Mouse (Mus musculus) liver, embryonic 18 days (tissue): ENCODE results near the gene S100a3. TPM values are rescaled to one million over a fixed set of nuclear protein-coding genes. Genes with fewer than 3 reads are reported as not detected.

Source experiments
- polyA plus RNA-seq: library from polyadenylated mRNA; depleted of rRNA; stranded (reverse); fragments of >200 nt; gene quantifications from 2 replicates; pipeline ENCODE4 v1.2.3, GENCODE M21; 2012; rRNA removed

Gene S100a3
- polyA plus RNA-seq, result 0.12 and 0.13 TPM in 2 replicates

GRCm38 (mm10) chr3:90560008-90560628, at the start of gene S100a3:
Gene S100a3, plus strand, starts transcription at chr3:90560578.

DNA sequence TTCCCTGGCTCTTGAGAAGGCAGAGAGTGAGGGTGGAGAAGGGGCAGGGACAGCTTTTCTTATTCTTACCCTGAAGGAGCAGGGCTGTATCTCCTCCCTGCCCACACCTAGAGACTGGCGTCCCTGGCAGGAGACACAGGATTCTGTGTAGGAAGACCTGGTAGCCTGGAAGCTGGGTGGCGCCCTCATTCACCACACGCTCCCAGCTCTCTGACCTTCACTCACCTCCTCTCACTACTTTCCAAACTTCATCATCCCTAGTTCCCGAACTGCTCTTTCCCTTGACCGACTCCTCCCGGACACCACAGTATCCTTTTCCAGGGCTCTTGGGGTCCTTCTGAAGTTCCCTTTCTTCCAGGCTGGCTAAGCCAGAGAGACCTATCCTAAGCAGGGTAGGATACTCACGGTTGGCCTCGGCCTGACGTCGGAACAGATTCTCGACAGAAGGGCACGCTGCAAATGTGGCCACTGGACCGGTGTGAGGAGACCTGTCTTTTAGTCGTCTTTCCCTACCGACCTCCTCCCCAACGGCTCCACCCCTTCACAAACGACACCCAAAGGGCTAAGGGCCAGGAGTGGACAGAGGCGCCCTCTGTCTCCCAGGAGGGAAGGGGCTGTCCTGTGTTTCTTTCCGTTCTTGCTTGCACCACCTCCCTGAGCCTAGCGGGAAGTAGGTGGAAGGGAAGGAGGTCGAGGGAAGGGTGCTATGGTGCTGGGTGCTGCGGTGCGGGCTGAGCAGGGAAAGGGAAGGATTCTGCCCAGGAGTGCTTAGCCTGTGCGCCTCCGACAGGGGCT, 46.4 kb upstream of the S100a3 start, which contains the start of the genes S100a1 and S100a13:
Gene S100a1 (minus strand): TSS at position 597 of the 795 bp plus-strand sequence.
Gene S100a13 (plus strand): TSS at position 640 of the 795 bp plus-strand sequence.

GRCm38 (mm10) chr3:90526580-90526979, 33.8 kb upstream of the S100a3 start, which contains the start of gene S100a14:
Gene S100a14, plus strand, starts transcription at chr3:90526856.

GRCm38 (mm10) chr3:90537141-90537904, 23.1 kb upstream of the S100a3 start, which contains the start of gene S100a16:
Gene S100a16, plus strand, starts transcription at chr3:90537254.

GRCm38 (mm10) chr3:90589947-90590346, 29.6 kb downstream of the S100a3 start, which contains the start of gene S100a2:
Gene S100a2, plus strand, starts transcription at chr3:90590247.

GRCm38 (mm10) chr3:90601486-90602110, 41.2 kb downstream of the S100a3 start, which contains the start of gene Gm42674:
Gene Gm42674, plus strand, starts transcription at chr3:90601904.

DNA sequence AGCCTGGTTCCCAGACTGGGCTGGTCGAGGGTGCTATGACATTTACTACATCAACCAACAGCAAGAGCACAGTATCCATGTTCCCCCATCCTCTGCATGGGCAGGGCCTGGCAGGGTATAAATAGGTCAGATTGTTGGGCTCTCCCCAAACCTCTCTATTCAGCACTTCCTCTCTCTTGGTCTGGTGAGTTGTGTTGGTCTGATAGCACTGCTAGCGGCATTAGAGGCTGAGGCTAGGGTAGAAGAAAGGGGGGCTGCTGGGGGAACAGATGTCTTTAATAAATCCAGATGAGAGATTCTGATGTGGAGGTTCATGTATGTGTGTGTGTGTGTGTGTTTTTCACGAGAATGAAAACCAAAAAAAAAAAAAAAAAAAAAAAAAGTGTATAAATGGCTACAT, 43.2 kb downstream of the S100a3 start, which contains the start of gene S100a4:
Gene S100a4 (plus strand): TSS at position 149 of the 400 bp plus-strand sequence.

DNA sequence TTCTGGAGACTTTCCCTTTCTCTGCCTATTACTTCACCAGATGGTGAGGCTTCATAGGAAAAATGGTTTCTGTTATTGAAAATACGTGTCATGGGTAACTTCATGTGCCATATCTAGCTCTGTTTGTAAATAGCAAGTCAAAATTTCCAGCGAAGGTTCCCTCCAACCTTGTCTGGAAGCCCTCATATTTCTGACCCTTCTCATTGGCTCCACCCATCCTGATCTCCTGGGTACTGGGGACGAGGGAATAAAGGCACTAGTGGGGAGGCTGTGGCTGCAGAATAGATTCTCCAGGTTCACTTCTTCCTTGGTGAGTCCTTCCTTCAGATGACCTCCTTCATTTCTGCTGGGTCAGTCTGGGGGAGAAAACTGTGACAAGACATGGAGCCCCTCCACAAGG, 47.8 kb downstream of the S100a3 start, which contains the start of gene S100a5:
Gene S100a5 (plus strand): TSS at position 301 of the 400 bp plus-strand sequence.

DNA sequence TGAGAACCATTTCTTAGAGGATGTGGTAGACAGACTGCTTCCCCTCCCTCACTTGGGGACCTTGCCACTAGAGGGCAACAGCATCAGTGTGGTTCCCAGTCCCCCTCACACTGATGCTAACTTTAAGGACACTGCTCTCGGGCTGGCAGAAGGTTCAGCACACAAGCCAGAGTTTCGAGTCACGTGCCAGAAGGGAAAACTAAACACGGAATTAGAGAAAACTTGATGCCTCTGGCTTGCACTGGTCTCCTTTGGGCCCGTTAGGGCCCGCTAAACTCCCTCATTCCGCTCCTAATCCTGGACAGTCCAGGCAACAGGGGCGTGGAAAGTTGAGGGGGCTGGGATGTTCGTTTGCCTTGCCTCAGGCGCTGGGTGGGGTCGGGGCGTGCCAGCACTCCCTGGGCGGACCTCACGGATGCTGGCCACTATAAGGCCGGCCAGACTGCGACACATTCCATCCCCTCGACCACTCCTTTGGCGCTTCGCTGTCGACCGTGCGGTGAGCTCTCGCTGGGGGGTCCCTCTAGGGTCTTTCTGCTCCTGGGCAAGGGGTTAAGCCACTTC, 52.4 kb downstream of the S100a3 start, which contains the start of gene S100a6:
Gene S100a6 (plus strand): TSS at position 155 of the 564 bp plus-strand sequence.

Other genes with a start within 250 kb of the S100a3 start
- 2.1 and 2.4 TPM in 2 replicates for gene Slc27a3, start 170.6 kb upstream of the S100a3 start, polyA plus RNA-seq
- 9.3 and 11.7 TPM in 2 replicates for gene Ints3, start 127.0 kb upstream of the S100a3 start, polyA plus RNA-seq
- gene Npr1, start 94.7 kb upstream of the S100a3 start, polyA plus RNA-seq, result 13.2 and 15.2 TPM in 2 replicates
- gene Ilf2, start 84.5 kb upstream of the S100a3 start, polyA plus RNA-seq, result 24.2 and 24.3 TPM in 2 replicates
- gene Snapin, start 69.5 kb upstream of the S100a3 start, polyA plus RNA-seq, result 10.8 and 11.4 TPM in 2 replicates
- 41.0 and 42.8 TPM in 2 replicates for gene Chtop, start 51.1 kb upstream of the S100a3 start, polyA plus RNA-seq
- 63.9 and 76.4 TPM in 2 replicates for gene S100a1, start 46.2 kb upstream of the S100a3 start, polyA plus RNA-seq
- gene S100a13, start 46.1 kb upstream of the S100a3 start, polyA plus RNA-seq, result 20.9 and 23.5 TPM in 2 replicates
- gene S100a14, start 33.7 kb upstream of the S100a3 start, polyA plus RNA-seq, result 0.13 and 0.25 TPM in 2 replicates
- 21.5 and 26.1 TPM in 2 replicates for gene S100a16, start 23.3 kb upstream of the S100a3 start, polyA plus RNA-seq
- gene S100a2, start 29.7 kb downstream of the S100a3 start, polyA plus RNA-seq, result not detected in 2 replicates
- gene Gm42674, start 41.3 kb downstream of the S100a3 start, polyA plus RNA-seq, result not detected in 2 replicates
- 3.9 and 6.9 TPM in 2 replicates for gene S100a4, start 43.2 kb downstream of the S100a3 start, polyA plus RNA-seq
- gene S100a5, start 47.9 kb downstream of the S100a3 start, polyA plus RNA-seq, result not detected in 2 replicates
- gene S100a6, start 52.3 kb downstream of the S100a3 start, polyA plus RNA-seq, result 33.0 and 39.2 TPM in 2 replicates
- 0.11 and 0.12 TPM in 2 replicates for gene S100a7a, start 93.4 kb downstream of the S100a3 start, polyA plus RNA-seq
- gene S100a8, start 108.4 kb downstream of the S100a3 start, polyA plus RNA-seq, result 2,991 and 4,044 TPM in 2 replicates
- 4,014 and 5,626 TPM in 2 replicates for gene S100a9, start 135.1 kb downstream of the S100a3 start, polyA plus RNA-seq
- 0.06 and 0.10 TPM in 2 replicates for gene Pglyrp4, start 166.3 kb downstream of the S100a3 start, polyA plus RNA-seq
- gene Gm5849, start 217.3 kb downstream of the S100a3 start, polyA plus RNA-seq, result not detected in 2 replicates